Mouse (Mus musculus) frontal cortex, adult 2 months (tissue): Measurements from ENCODE around the gene Snrnp35. TPM values are rescaled to one million over a fixed set of nuclear protein-coding genes. Genes with fewer than 3 reads are reported as not detected.
"Not testable (repeated sequence)": the region's sequence is repeated elsewhere in the genome, so short reads cannot be mapped to it uniquely, and the experiment has no call there.

Source experiments
- DNase-seq, 2 experiments: peaks; one replicate each; pipeline ENCODE4 v3.0.0; 2022; ENCODE audit warnings: low spot score in 1 of 2; ENCODE audit errors: extremely low spot score in 1 of 2
- polyA plus RNA-seq: library from polyadenylated mRNA; depleted of rRNA; stranded (reverse); fragments of >200 nt; gene quantifications from 2 replicates; pipeline ENCODE4 v1.2.3, GENCODE M21; 2012; rRNA removed

Gene Snrnp35
- polyA plus RNA-seq = 9.6 and 11.8 TPM in 2 replicates

GRCm38 (mm10) chr5:124482966-124483654 is at the start of gene Snrnp35:
Gene Snrnp35 (plus strand): TSS chr5:124483134.
- peak; percentile 70 to 88 for DNase-seq

GRCm38 (mm10) chr5:124438229-124438628 is 44.7 kb upstream of the Snrnp35 start:
- DNase-seq = no peak

- no peak for DNase-seq
Measured at GRCm38 (mm10) chr5:124438746-124439145, 44.2 kb upstream of the Snrnp35 start.

GRCm38 (mm10) chr5:124439447-124440093 is 43.4 kb upstream of the Snrnp35 start, which contains the start of gene Kmt5a:
Gene Kmt5a (plus strand): TSS chr5:124439930.
- DNase-seq = peak; percentile 94

- DNase-seq = no peak
Measured at GRCm38 (mm10) chr5:124440094-124440701, 42.7 kb upstream of the Snrnp35 start.

- DNase-seq = no peak
Measured at GRCm38 (mm10) chr5:124442628-124443027, 40.3 kb upstream of the Snrnp35 start.

GRCm38 (mm10) chr5:124444208-124444607 is 38.7 kb upstream of the Snrnp35 start:
- no peak for DNase-seq

GRCm38 (mm10) chr5:124444661-124445561 is 38.0 kb upstream of the Snrnp35 start:
- DNase-seq = peak in 1 of 2 experiments; percentile 75

- no peak for DNase-seq
Measured at GRCm38 (mm10) chr5:124445621-124446293, 37.2 kb upstream of the Snrnp35 start.

- DNase-seq = no peak
Measured at GRCm38 (mm10) chr5:124446301-124446881, 36.5 kb upstream of the Snrnp35 start.

- DNase-seq = no peak
Measured at GRCm38 (mm10) chr5:124449494-124449893, 33.4 kb upstream of the Snrnp35 start.

- no peak for DNase-seq
Measured at GRCm38 (mm10) chr5:124450051-124450450, 32.9 kb upstream of the Snrnp35 start.

GRCm38 (mm10) chr5:124450641-124451340 is 32.1 kb upstream of the Snrnp35 start:
- DNase-seq = no peak

GRCm38 (mm10) chr5:124452494-124453228 is 30.3 kb upstream of the Snrnp35 start:
- peak; percentile 58 to 72 for DNase-seq

- DNase-seq = peak in 1 of 2 experiments; percentile 69
Measured at GRCm38 (mm10) chr5:124453339-124454081, 29.4 kb upstream of the Snrnp35 start.

GRCm38 (mm10) chr5:124454082-124454419 is 28.9 kb upstream of the Snrnp35 start:
- DNase-seq = no peak

GRCm38 (mm10) chr5:124456762-124457161 is 26.2 kb upstream of the Snrnp35 start:
- peak in 1 of 2 experiments; percentile 56 for DNase-seq

GRCm38 (mm10) chr5:124460922-124461321 is 22.0 kb upstream of the Snrnp35 start:
- DNase-seq = not testable (repeated sequence)
